Mouse (Mus musculus) neural tube, embryonic 11.5 days (tissue): ENCODE measurements around the gene Ano6. TPM values are rescaled to one million over a fixed set of nuclear protein-coding genes. Genes with fewer than 3 reads are reported as not detected.

ENCODE experiments used
- ATAC-seq: fragments of 200-750 bp; cut with Nextera tagmentation; 2 replicates; pipeline ENCODE4 v1.8.0; 2017; ENCODE audit warnings: moderate number of reproducible peaks, mild to moderate bottlenecking, moderate TSS enrichment, moderate library complexity; ENCODE audit not compliant: insufficient read depth, low FRiP score, low TSS enrichment
- DNase-seq: peaks from one replicate; pipeline ENCODE4 v3.0.0-alpha.2; 2015; ENCODE audit warnings: low spot score
- H3K27ac ChIP-seq: fragments of 300-500 bp; sonication (generic); 2 replicates; pipeline ENCODE4 v1.5.1; 2014; ENCODE audit warnings: low read depth, mild to moderate bottlenecking, low read length
- H3K27me3 ChIP-seq: fragments of 300-500 bp; sonication (generic); 2 replicates; pipeline ENCODE4 v1.6.1; 2014; ENCODE audit warnings: mild to moderate bottlenecking, low read length, mixed read lengths; ENCODE audit not compliant: control insufficient read depth, insufficient read depth
- H3K36me3 ChIP-seq: fragments of 300-500 bp; sonication (generic); 2 replicates; pipeline ENCODE4 v1.6.1; 2014; ENCODE audit warnings: mild to moderate bottlenecking, low read length, moderate library complexity, mixed read lengths; ENCODE audit not compliant: control insufficient read depth, insufficient read depth
- H3K4me1 ChIP-seq: fragments of 300-500 bp; sonication (generic); 2 replicates; pipeline ENCODE4 v1.6.1; 2014; ENCODE audit warnings: low read length, mixed read lengths; ENCODE audit not compliant: control insufficient read depth, insufficient read depth
- H3K4me2 ChIP-seq: fragments of 300-500 bp; sonication (generic); 2 replicates; pipeline ENCODE4 v1.6.1; 2014; ENCODE audit warnings: low read depth, mild to moderate bottlenecking, moderate library complexity
- H3K4me3 ChIP-seq: fragments of 300-500 bp; sonication (generic); 2 replicates; pipeline ENCODE4 v1.5.1; 2014; ENCODE audit warnings: low read depth, low read length
- H3K9ac ChIP-seq: fragments of 300-500 bp; sonication (generic); 2 replicates; pipeline ENCODE4 v1.6.1; 2014; ENCODE audit warnings: mild to moderate bottlenecking, low read length
- H3K9me3 ChIP-seq: fragments of 300-500 bp; sonication (generic); 2 replicates; pipeline ENCODE4 v1.6.1; 2016; ENCODE audit warnings: low read length; ENCODE audit not compliant: control insufficient read depth
- WGBS: fragments of 180-500 bp; shearing (Covaris S2); extraction: QIAGEN DNeasy Blood & Tissue Kit; methylation state at CpG from one replicate; pipeline ENCODE4 v1.1.7; 2014; 5-methylcytosine and 5-hydroxymethylcytosine counted together
- microRNA-seq: library from miRNA; unstranded; fragments of <30 nt; microRNA quantifications from one replicate; pipeline ENCODE4, GENCODE M21; 2016
- polyA plus RNA-seq: library from polyadenylated mRNA; unstranded; fragments of >200 nt; fragmentation: Nextera tagmentation; extraction: Ambion mirVana; gene quantifications from 2 replicates; pipeline ENCODE4 v1.2.1, GENCODE M21; 2014

Gene Ano6
- polyA plus RNA-seq, 1 experiment from 2014 or later, result 40.1 TPM

- no peak for ATAC-seq
- H3K36me3 ChIP-seq, result no peaks in the 10 kb centered on the region
- 68% methylated on average over 6 of the region's 6 CpGs for WGBS
- H3K9ac ChIP-seq, result no peak overlapping the region
- no peak overlapping the region for H3K4me3 ChIP-seq
- no peak for DNase-seq
- no peaks in the 10 kb centered on the region for H3K4me1 ChIP-seq
- no peak overlapping the region for H3K27ac ChIP-seq
- no peaks in the 10 kb centered on the region for H3K9me3 ChIP-seq
- H3K4me2 ChIP-seq, result no peak overlapping the region
- no peaks in the 10 kb centered on the region for H3K27me3 ChIP-seq
Measured at GRCm38 (mm10) chr15:96002958-96003601, 212.4 kb downstream of the Ano6 start.

GRCm38 (mm10) chr15:96011640-96012390, 221.2 kb downstream of the Ano6 start:
- no peak overlapping the region for H3K4me3 ChIP-seq
- 83% methylated on average over 16 of the region's 16 CpGs for WGBS
- H3K27ac ChIP-seq, result no peak overlapping the region
- no peaks in the 10 kb centered on the region for H3K4me1 ChIP-seq
- H3K9ac ChIP-seq, result no peak overlapping the region
- no peaks in the 10 kb centered on the region for H3K27me3 ChIP-seq
- H3K4me2 ChIP-seq, result no peak overlapping the region
- H3K9me3 ChIP-seq, result no peaks in the 10 kb centered on the region
- H3K36me3 ChIP-seq, result no peaks in the 10 kb centered on the region
- DNase-seq (no peak), ATAC-seq (no peak)

GRCm38 (mm10) chr15:96012391-96012775, 221.7 kb downstream of the Ano6 start:
- Histone ChIP-seq H3K36me3 (no peaks in the 10 kb centered on the region), H3K27me3 (no peaks in the 10 kb centered on the region), H3K4me2 (no peak overlapping the region), H3K4me1 (no peaks in the 10 kb centered on the region), H3K9me3 (no peaks in the 10 kb centered on the region), H3K27ac (no peak overlapping the region), H3K4me3 (no peak overlapping the region), H3K9ac (no peak overlapping the region)
- WGBS, result 79% methylated on average over 8 of the region's 8 CpGs
- no peak for ATAC-seq
- DNase-seq, result no peak

GRCm38 (mm10) chr15:96014501-96014900, 223.9 kb downstream of the Ano6 start:
- DNase-seq (no peak), ATAC-seq (no peak)
- H3K27me3 ChIP-seq, result no peaks in the 10 kb centered on the region
- H3K4me1 ChIP-seq, result no peaks in the 10 kb centered on the region
- H3K4me3 ChIP-seq, result no peak overlapping the region
- no peaks in the 10 kb centered on the region for H3K36me3 ChIP-seq
- no peak overlapping the region for H3K9ac ChIP-seq
- H3K9me3 ChIP-seq, result no peaks in the 10 kb centered on the region
- H3K27ac ChIP-seq, result no peak overlapping the region
- 95% methylated on average over 4 of the region's 4 CpGs for WGBS
- no peak overlapping the region for H3K4me2 ChIP-seq

GRCm38 (mm10) chr15:96020465-96020864, 229.8 kb downstream of the Ano6 start:
- no peak for ATAC-seq
- no peak for DNase-seq
- WGBS, result 94% methylated on average over 3 of the region's 3 CpGs
- H3K9me3 ChIP-seq, result no peaks in the 10 kb centered on the region
- H3K4me3 ChIP-seq, result no peak overlapping the region
- H3K27ac ChIP-seq, result no peak overlapping the region
- H3K27me3 ChIP-seq, result no peaks in the 10 kb centered on the region
- H3K36me3 ChIP-seq, result no peaks in the 10 kb centered on the region
- no peaks in the 10 kb centered on the region for H3K4me1 ChIP-seq
- no peak overlapping the region for H3K9ac ChIP-seq
- H3K4me2 ChIP-seq, result no peak overlapping the region

- Histone ChIP-seq H3K36me3 (no peaks in the 10 kb centered on the region), H3K27ac (no peak overlapping the region), H3K27me3 (no peaks in the 10 kb centered on the region), H3K9ac (no peak overlapping the region), H3K4me3 (no peak overlapping the region), H3K9me3 (no peaks in the 10 kb centered on the region), H3K4me2 (no peak overlapping the region), H3K4me1 (no peaks in the 10 kb centered on the region)
- no peak for ATAC-seq
- no peak for DNase-seq
- whole genome bisulfite sequencing, result 58% methylated on average over 10 of the region's 10 CpGs
Measured at GRCm38 (mm10) chr15:96021506-96021905, 230.9 kb downstream of the Ano6 start.

Small RNAs within 50 kb of the gene (microRNA-seq; reads per million reads assigned to microRNA genes)
- not detected for gene Gm25070

Other genes starting within 250 kb of the Ano6 start
- 8.5 and 10.2 TPM in 2 replicates for gene Dbx2, start 134.9 kb upstream of the Ano6 start, polyA plus RNA-seq